Mouse (Mus musculus) heart, embryonic 14.5 days (tissue): ENCODE data around the gene Adora3. TPM values are rescaled to one million over a fixed set of nuclear protein-coding genes. Genes with fewer than 3 reads are reported as not detected.

Experiments used
- ATAC-seq: fragments of 200-750 bp; cut with Nextera tagmentation; 2 replicates; pipeline ENCODE4 v1.8.0; 2017; ENCODE audit warnings: low read depth, moderate TSS enrichment; ENCODE audit not compliant: insufficient number of reproducible peaks, insufficient read depth, low FRiP score
- H3K27ac ChIP-seq, 2 experiments: fragments of 200-500 bp in 1 of 2; fragments of 300-500 bp in 1 of 2; sonication (generic) in 1 of 2; replicated peaks in 1 of 2; 2 replicates each; pipeline ENCODE4 v1.5.1; 2012 to 2014; ENCODE audit warnings: low read depth in 2 of 2, low read length in 2 of 2, control low read depth in 1 of 2, mild to moderate bottlenecking in 1 of 2, mixed read lengths in 1 of 2; ENCODE audit not compliant: control insufficient read depth in 1 of 2, insufficient read depth in 1 of 2
- H3K27me3 ChIP-seq: fragments of 300-500 bp; sonication (generic); 2 replicates; pipeline ENCODE4 v1.6.1; 2014; ENCODE audit warnings: mild to moderate bottlenecking, low read length, control low read depth; ENCODE audit not compliant: control insufficient read depth, insufficient read depth
- H3K36me3 ChIP-seq: fragments of 300-500 bp; sonication (generic); 2 replicates; pipeline ENCODE4 v1.6.1; 2014; ENCODE audit warnings: mild to moderate bottlenecking, control low read depth, low read length, mixed read lengths; ENCODE audit not compliant: control insufficient read depth, insufficient read depth
- H3K4me1 ChIP-seq, 2 experiments: fragments of 200-500 bp in 1 of 2; fragments of 300-500 bp in 1 of 2; sonication (generic) in 1 of 2; 2 replicates each; pipeline ENCODE4 v1.6.1; 2012 to 2014; ENCODE audit warnings: low read length in 2 of 2, control low read depth in 1 of 2, mixed read lengths in 1 of 2; ENCODE audit not compliant: control insufficient read depth in 2 of 2, insufficient read depth in 2 of 2
- H3K4me2 ChIP-seq: fragments of 300-500 bp; sonication (generic); 2 replicates; pipeline ENCODE4 v1.6.1; 2014; ENCODE audit warnings: mild to moderate bottlenecking, low read length
- H3K4me3 ChIP-seq, 2 experiments: fragments of 200-500 bp in 1 of 2; fragments of 300-500 bp in 1 of 2; sonication (generic) in 1 of 2; 2 replicates each; pipeline ENCODE4 v1.5.1; 2012 to 2014; ENCODE audit warnings: low read length in 2 of 2, mild to moderate bottlenecking in 2 of 2, control low read depth in 1 of 2, low read depth in 1 of 2, moderate library complexity in 1 of 2; ENCODE audit not compliant: control insufficient read depth in 1 of 2, insufficient read depth in 1 of 2
- H3K9ac ChIP-seq: fragments of 300-500 bp; sonication (generic); 2 replicates; pipeline ENCODE4 v1.6.1; 2014; ENCODE audit warnings: mild to moderate bottlenecking, low read length
- H3K9me3 ChIP-seq: fragments of 300-500 bp; sonication (generic); 2 replicates; pipeline ENCODE4 v1.6.1; 2016; ENCODE audit warnings: low read length, control low read depth; ENCODE audit not compliant: control insufficient read depth
- WGBS: fragments of 180-500 bp; shearing (Covaris S2); extraction: QIAGEN DNeasy Blood & Tissue Kit; methylation state at CpG from one replicate; pipeline ENCODE4 v1.1.7; 2014; 5-methylcytosine and 5-hydroxymethylcytosine counted together
- polyA plus RNA-seq: library from polyadenylated mRNA; unstranded; fragments of >200 nt; fragmentation: Nextera tagmentation; extraction: Ambion mirVana; gene quantifications from 2 replicates; pipeline ENCODE4 v1.2.1, GENCODE M21; 2014

Gene Adora3
- polyA plus RNA-seq, 1 experiment from 2014 or later = not detected

- Histone ChIP-seq H3K4me3 (no peak overlapping the region), H3K9ac (no peak overlapping the region), H3K4me2 (no peak overlapping the region), H3K36me3 (no peaks in the 10 kb centered on the region), H3K27me3 (no peaks in the 10 kb centered on the region), H3K9me3 (no peaks in the 10 kb centered on the region), H3K27ac (no peak overlapping the region), H3K4me1 (no peaks in the 10 kb centered on the region)
- no peak for ATAC-seq
- WGBS = 52% methylated on average over 7 of the region's 7 CpGs
Observed at GRCm38 (mm10) chr3:105861747-105862366, 8.8 kb upstream of the Adora3 start.

GRCm38 (mm10) chr3:105864123-105864522 lies 6.5 kb upstream of the Adora3 start:
- Histone ChIP-seq H3K9ac (no peak overlapping the region), H3K27me3 (no peaks in the 10 kb centered on the region), H3K27ac (no peak overlapping the region), H3K9me3 (no peaks in the 10 kb centered on the region), H3K4me1 (peaks cover 6 to 13% of the 10 kb centered on the region in 2 experiments), H3K4me2 (no peak overlapping the region), H3K4me3 (no peak overlapping the region), H3K36me3 (no peaks in the 10 kb centered on the region)
- ATAC-seq = no peak
- WGBS = 51% methylated on average over 1 of the region's 1 CpGs

GRCm38 (mm10) chr3:105865122-105865521 lies 5.5 kb upstream of the Adora3 start:
- no peaks in the 10 kb centered on the region for H3K27me3 ChIP-seq
- no peak overlapping the region for H3K4me3 ChIP-seq
- ATAC-seq = no peak
- H3K36me3 ChIP-seq = no peaks in the 10 kb centered on the region
- no peak overlapping the region for H3K4me2 ChIP-seq
- no peak overlapping the region for H3K27ac ChIP-seq
- H3K9me3 ChIP-seq = no peaks in the 10 kb centered on the region
- H3K9ac ChIP-seq = no peak overlapping the region
- peaks cover 6 to 13% of the 10 kb centered on the region in 2 experiments for H3K4me1 ChIP-seq
- WGBS = 74% methylated on average over 9 of the region's 9 CpGs

GRCm38 (mm10) chr3:105868135-105868534 lies 2.5 kb upstream of the Adora3 start:
- no peak overlapping the region for H3K4me2 ChIP-seq
- no peaks in the 10 kb centered on the region for H3K36me3 ChIP-seq
- H3K4me3 ChIP-seq = no peak overlapping the region
- no peak for ATAC-seq
- no peaks in the 10 kb centered on the region for H3K9me3 ChIP-seq
- H3K9ac ChIP-seq = no peak overlapping the region
- peak overlapping the region in 1 of 2 experiments; percentile 42; a peak in 1 of 4 replicates for H3K27ac ChIP-seq
- WGBS = 6% methylated on average over 2 of the region's 2 CpGs
- H3K27me3 ChIP-seq = no peaks in the 10 kb centered on the region
- peaks cover 12 to 22% of the 10 kb centered on the region in 2 experiments for H3K4me1 ChIP-seq

- Histone ChIP-seq H3K27ac (no peak overlapping the region; a peak in 1 of 4 replicates), H3K9ac (no peak overlapping the region), H3K4me3 (no peak overlapping the region), H3K27me3 (no peaks in the 10 kb centered on the region; the same call in 1 of the 2 replicates), H3K9me3 (no peaks in the 10 kb centered on the region), H3K36me3 (no peaks in the 10 kb centered on the region), H3K4me1 (peaks cover 17 to 32% of the 10 kb centered on the region in 2 experiments), H3K4me2 (peak overlapping the region; percentile 35)
- ATAC-seq = no peak
- 19% methylated on average over 6 of the region's 6 CpGs for WGBS
Observed at GRCm38 (mm10) chr3:105872034-105872433, 1.4 kb downstream of the Adora3 start.

GRCm38 (mm10) chr3:105872579-105872978 lies 1.9 kb downstream of the Adora3 start:
- ATAC-seq = no peak
- WGBS = 15% methylated on average over 3 of the region's 3 CpGs
- no peak overlapping the region; a peak in 1 of 4 replicates for H3K27ac ChIP-seq
- no peaks in the 10 kb centered on the region for H3K9me3 ChIP-seq
- H3K4me3 ChIP-seq = no peak overlapping the region
- H3K4me1 ChIP-seq = peaks cover 17 to 31% of the 10 kb centered on the region in 2 experiments
- H3K4me2 ChIP-seq = peak overlapping the region; percentile 35
- no peaks in the 10 kb centered on the region for H3K36me3 ChIP-seq
- no peaks in the 10 kb centered on the region; the same call in 1 of the 2 replicates for H3K27me3 ChIP-seq
- H3K9ac ChIP-seq = no peak overlapping the region

GRCm38 (mm10) chr3:105873451-105874445 lies 3.1 kb downstream of the Adora3 start:
- ATAC-seq = no peak
- H3K4me1 ChIP-seq = peaks cover 11 to 20% of the 10 kb centered on the region in 2 experiments
- H3K27me3 ChIP-seq = no peaks in the 10 kb centered on the region; the same call in 1 of the 2 replicates
- WGBS = 85% methylated on average over 6 of the region's 6 CpGs
- H3K36me3 ChIP-seq = no peaks in the 10 kb centered on the region
- H3K27ac ChIP-seq = no peak overlapping the region
- no peaks in the 10 kb centered on the region for H3K9me3 ChIP-seq
- no peak overlapping the region for H3K4me3 ChIP-seq
- no peak overlapping the region for H3K4me2 ChIP-seq
- no peak overlapping the region for H3K9ac ChIP-seq
